Mouse (Mus musculus): ENCODE results near the gene Elp6. TPM values are rescaled to one million over a fixed set of nuclear protein-coding genes. Genes with fewer than 3 reads are reported as not detected.
A peak's percentile ranks its signal among the peaks of the same experiment; 100 is the strongest.
"Not testable (repeated sequence)": the region's sequence is repeated elsewhere in the genome, so short reads cannot be mapped to it uniquely, and the experiment has no call there.

Elp6 gene
- total RNA-seq, 2 experiments from 2014 or later: 9.1 to 14.1 TPM

- intact Hi-C loops (cut with DNase I): no loop called here
- H3K27ac ChIP-seq: no peak overlapping the region
- no peak for DNase-seq (ENCODE audit: extremely low spot score in 1 of 2, low spot score in 2 of 2)
- H3K4me3 ChIP-seq: no peak overlapping the region
- no peak for TF ChIP-seq CTCF (IDR thresholded peaks at IDR 0.05)
Measured at GRCm38 (mm10) chr9:110322972-110323371, 18.0 kb downstream of the Elp6 start.

GRCm38 (mm10) chr9:110324181-110324580 is 19.2 kb downstream of the Elp6 start:
- no peak for TF ChIP-seq CTCF (IDR thresholded peaks at IDR 0.05)
- H3K4me3 ChIP-seq: no peak overlapping the region
- no peak overlapping the region for H3K27ac ChIP-seq
- intact Hi-C loops (cut with DNase I): no loop called here
- no peak for DNase-seq (ENCODE audit: extremely low spot score in 1 of 2, low spot score in 2 of 2)

GRCm38 (mm10) chr9:110328178-110328577 is 23.2 kb downstream of the Elp6 start:
- no peak for DNase-seq (ENCODE audit: extremely low spot score in 1 of 2, low spot score in 2 of 2)
- no peak overlapping the region for H3K27ac ChIP-seq
- H3K4me3 ChIP-seq: no peak overlapping the region
- TF ChIP-seq CTCF (IDR thresholded peaks at IDR 0.05): no peak
- intact Hi-C loops (cut with DNase I): no loop called here

- Histone ChIP-seq H3K4me3 (no peak overlapping the region), H3K27ac (no peak overlapping the region)
- intact Hi-C loops (cut with DNase I): no loop called here
- DNase-seq (ENCODE audit: extremely low spot score in 1 of 2, low spot score in 2 of 2): no peak
- no peak for TF ChIP-seq CTCF (IDR thresholded peaks at IDR 0.05)
Measured at GRCm38 (mm10) chr9:110328946-110329630, 24.1 kb downstream of the Elp6 start.

GRCm38 (mm10) chr9:110329655-110330054 is 24.7 kb downstream of the Elp6 start:
- no peak for DNase-seq (ENCODE audit: extremely low spot score in 1 of 2, low spot score in 2 of 2)
- no peak for TF ChIP-seq CTCF (IDR thresholded peaks at IDR 0.05)
- Histone ChIP-seq H3K27ac (no peak overlapping the region), H3K4me3 (no peak overlapping the region)
- intact Hi-C loops (cut with DNase I): loop anchor here (5.0 kb wide), 1 partner anchor 48 kb away; no protein-coding TSS in a partner anchor

GRCm38 (mm10) chr9:110330341-110330740 is 25.4 kb downstream of the Elp6 start:
- H3K4me3 ChIP-seq: no peak overlapping the region
- TF ChIP-seq CTCF (IDR thresholded peaks at IDR 0.05): no peak
- DNase-seq (ENCODE audit: extremely low spot score in 1 of 2, low spot score in 2 of 2): no peak
- intact Hi-C loops (cut with DNase I): loop anchor here (5.0 kb wide), 1 partner anchor 47 kb away; no protein-coding TSS in a partner anchor
- no peak overlapping the region for H3K27ac ChIP-seq

- H3K4me3 ChIP-seq; H3K27ac ChIP-seq; DNase-seq (ENCODE audit: extremely low spot score in 1 of 2, low spot score in 2 of 2): not testable (repeated sequence)
- intact Hi-C loops (cut with DNase I): loop anchor here (5.0 kb wide), 1 partner anchor 46 kb away; no protein-coding TSS in a partner anchor
Measured at GRCm38 (mm10) chr9:110330913-110331312, 25.9 kb downstream of the Elp6 start.

- TF ChIP-seq CTCF (IDR thresholded peaks at IDR 0.05): peak; percentile 98
- Histone ChIP-seq H3K27ac (peak within 1 kb of the TSS; percentile 32), H3K4me3 (peak within 1 kb of the TSS; percentile 76)
- intact Hi-C loops (cut with DNase I): loop anchor here (2.0 to 5.0 kb wide), 2 partner anchors 44 to 75 kb away; partner anchors contain the start of gene Ptpn23
- DNase-seq (ENCODE audit: extremely low spot score in 1 of 2, low spot score in 2 of 2): peak; percentile 97 to 99
Measured at GRCm38 (mm10) chr9:110333135-110333895, 28.3 kb downstream of the Elp6 start, which contains the start of gene Scap. TSS of gene Scap (plus strand) at chr9:110333288.

GRCm38 (mm10) chr9:110333896-110334259 is 28.9 kb downstream of the Elp6 start:
- Histone ChIP-seq H3K4me3 (peak overlapping the region; percentile 76), H3K27ac (peak overlapping the region; percentile 32; the same call in 1 of the 2 replicates)
- intact Hi-C loops (cut with DNase I): loop anchor here (2.0 to 5.0 kb wide), 2 partner anchors 43 to 75 kb away; partner anchors contain the start of gene Ptpn23
- DNase-seq (ENCODE audit: extremely low spot score in 1 of 2, low spot score in 2 of 2): no peak
- TF ChIP-seq CTCF (IDR thresholded peaks at IDR 0.05): no peak

- no peak for DNase-seq (ENCODE audit: extremely low spot score in 1 of 2, low spot score in 2 of 2)
- Histone ChIP-seq H3K4me3 (no peak overlapping the region), H3K27ac (no peak overlapping the region)
- no peak for TF ChIP-seq CTCF (IDR thresholded peaks at IDR 0.05)
- intact Hi-C loops (cut with DNase I): loop anchor here (5.0 kb wide), 1 partner anchor 42 kb away; no protein-coding TSS in a partner anchor
Measured at GRCm38 (mm10) chr9:110334849-110335248, 29.9 kb downstream of the Elp6 start.

- no peak overlapping the region for H3K27ac ChIP-seq
- no peak for DNase-seq (ENCODE audit: extremely low spot score in 1 of 2, low spot score in 2 of 2)
- no peak for TF ChIP-seq CTCF (IDR thresholded peaks at IDR 0.05)
Measured at GRCm38 (mm10) chr9:110340037-110340750, 35.2 kb downstream of the Elp6 start.

More at GRCm38 (mm10) chr9:110340037-110340750, 35.2 kb downstream of the Elp6 start:
- no peak overlapping the region for H3K4me3 ChIP-seq
- intact Hi-C loops (cut with DNase I): no loop called here
